In the genomic region with DNA sequence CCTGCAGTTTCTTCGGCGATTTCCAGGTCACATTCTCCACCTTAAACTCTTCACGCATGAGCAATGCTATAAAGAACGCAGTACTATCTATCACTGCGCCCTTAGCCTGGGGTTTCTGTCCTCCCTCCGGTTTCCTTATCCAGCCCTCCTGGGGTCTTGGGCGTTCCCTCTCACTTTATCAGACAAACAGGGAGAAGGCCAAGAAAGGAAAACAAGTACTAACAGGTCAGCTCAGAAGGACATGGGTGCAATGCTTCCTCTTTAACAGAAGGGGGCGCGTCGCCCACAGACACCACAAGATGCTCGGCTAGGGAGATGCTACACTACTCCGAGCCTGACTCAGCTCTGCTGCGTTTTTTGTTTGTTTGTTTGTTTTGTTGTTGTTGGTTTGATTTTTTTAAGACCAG, we compare ENCODE assay signal across 7 mouse cellular contexts. TPM values are rescaled to one million over a fixed set of nuclear protein-coding genes. Genes with fewer than 3 reads are reported as not detected.
DNase-seq lines count a peak whose midpoint lies in the region; ATAC-seq and TF ChIP-seq lines count a peak whose summit lies in the region.

No protein-coding gene starts in this region.

- H3K9ac ChIP-seq in kidney, postnatal 0 days (ENCODE audit: low read depth, low read length) = no peak overlapping the region
- H3K9ac ChIP-seq in kidney, embryonic 16.5 days (replicated peaks; ENCODE audit: low read length) = no peak overlapping the region

- TF ChIP-seq CTCF in kidney, postnatal 0 days (IDR thresholded peaks at IDR 0.05; ENCODE audit: low read depth) = peak; percentile 83

- no peaks in the 10 kb centered on the region for H3K27me3 ChIP-seq in kidney, postnatal 0 days (ENCODE audit: insufficient read depth, low read length)
- peaks cover 2% of the 10 kb centered on the region; the same call in 1 of the 2 replicates for H3K27me3 ChIP-seq in kidney, embryonic 16.5 days (ENCODE audit: insufficient read depth, low read length)

- H3K4me1 ChIP-seq in kidney, postnatal 0 days (replicated peaks; ENCODE audit: insufficient read depth, low read length) = no peaks in the 10 kb centered on the region
- no peaks in the 10 kb centered on the region for H3K4me1 ChIP-seq in kidney, embryonic 16.5 days (ENCODE audit: insufficient read depth, low read length)

- H3K4me2 ChIP-seq in kidney, postnatal 0 days (ENCODE audit: low read length) = no peak overlapping the region
- no peak overlapping the region for H3K4me2 ChIP-seq in kidney, embryonic 16.5 days (replicated peaks; ENCODE audit: low read depth, low read length)

- no peaks in the 10 kb centered on the region for H3K36me3 ChIP-seq in kidney, postnatal 0 days (ENCODE audit: insufficient read depth, low read length)
- no peaks in the 10 kb centered on the region for H3K36me3 ChIP-seq in kidney, embryonic 16.5 days (ENCODE audit: insufficient read depth, low read length)

- H3K4me3 ChIP-seq in kidney, postnatal 0 days (replicated peaks; ENCODE audit: low read depth, low read length) = no peak overlapping the region
- H3K4me3 ChIP-seq in kidney, embryonic 16.5 days (ENCODE audit: low read length) = no peak overlapping the region

- DNase-seq in kidney, postnatal 0 days (ENCODE audit: low spot score) = peak; percentile 74
- peak; percentile 75 for DNase-seq in NIH3T3 (ENCODE audit: low read depth)
- peak; percentile 62 for DNase-seq in embryo, embryonic 11 days
- no peak for DNase-seq in right cerebral cortex, postnatal 25 days
- no peak for DNase-seq in urinary bladder, postnatal 10 days (ENCODE audit: low spot score)

- no peak for ATAC-seq in kidney, postnatal 0 days (replicated peaks; ENCODE audit: low FRiP score, low read depth)
- ATAC-seq in kidney, embryonic 16.5 days (ENCODE audit: low FRiP score, low TSS enrichment) = no peak
- peak; percentile 68 for ATAC-seq in megakaryocyte progenitor cell, adult 5-6 weeks (replicated peaks; ENCODE audit: poor library complexity)

- no peaks in the 10 kb centered on the region for H3K9me3 ChIP-seq in kidney, postnatal 0 days (replicated peaks; ENCODE audit: low read length)
- H3K9me3 ChIP-seq in kidney, embryonic 16.5 days (ENCODE audit: low read length) = no peaks in the 10 kb centered on the region

- 12% methylated on average over 13 of the region's 13 CpGs for WGBS in kidney, postnatal 0 days
- 15% methylated on average over 13 of the region's 13 CpGs for WGBS in kidney, embryonic 16.5 days

- no peak overlapping the region for H3K27ac ChIP-seq in kidney, postnatal 0 days
- no peak overlapping the region for H3K27ac ChIP-seq in kidney, embryonic 16.5 days (ENCODE audit: low read length)

RNA-seq across cellular contexts. Expression of a gene that starts 11.3 kb away (rescaled TPM):
- 542 and 545 TPM in 2 replicates for polyA plus RNA-seq in kidney, postnatal 0 days (2015; fragmentation: Nextera tagmentation; extraction: Ambion mirVana)
- 136 and 161 TPM in 2 replicates for polyA plus RNA-seq in kidney, embryonic 16.5 days (2015; fragmentation: Nextera tagmentation; extraction: Ambion mirVana)
- total RNA-seq in megakaryocyte progenitor cell, adult 5-6 weeks (2015) = not detected in 2 replicates
- total RNA-seq in megakaryocyte progenitor cell, adult 5-6 weeks (2017) = not detected in 2 replicates

RNA-seq across cellular contexts. Expression of a gene that starts 11.3 kb away (rescaled TPM):
- polyA plus RNA-seq in kidney, postnatal 0 days (2015; fragmentation: Nextera tagmentation; extraction: Ambion mirVana) = 0.69 and 1.2 TPM in 2 replicates
- polyA plus RNA-seq in kidney, embryonic 16.5 days (2015; fragmentation: Nextera tagmentation; extraction: Ambion mirVana) = 0.57 TPM in 1 of 2 replicates, not detected in the other
- total RNA-seq in megakaryocyte progenitor cell, adult 5-6 weeks (2015) = not detected in 2 replicates
- total RNA-seq in megakaryocyte progenitor cell, adult 5-6 weeks (2017) = not detected in 2 replicates

RNA-seq across cellular contexts. Expression of a gene that starts 18.1 kb away (rescaled TPM):
- polyA plus RNA-seq in kidney, postnatal 0 days (2015; fragmentation: Nextera tagmentation; extraction: Ambion mirVana) = 52.6 and 58.0 TPM in 2 replicates
- 58.6 and 65.0 TPM in 2 replicates for polyA plus RNA-seq in kidney, embryonic 16.5 days (2015; fragmentation: Nextera tagmentation; extraction: Ambion mirVana)
- 0.07 TPM in 1 of 2 replicates, not detected in the other for total RNA-seq in megakaryocyte progenitor cell, adult 5-6 weeks (2015)
- not detected in 2 replicates for total RNA-seq in megakaryocyte progenitor cell, adult 5-6 weeks (2017)

Comparison
In these comparisons a context has a peak if more than half of its experiments do, and no peak if none do; other contexts are left out.
1. DNase-seq: peak in kidney, postnatal 0 days (single experiment), NIH3T3 (single experiment) and embryo, embryonic 11 days (single experiment); none in right cerebral cortex, postnatal 25 days (single experiment) and urinary bladder, postnatal 10 days (single experiment).